Mouse (Mus musculus) adrenal gland, adult (tissue): ENCODE data around the gene Drosha.
"Not testable (repeated sequence)": the region's sequence is repeated elsewhere in the genome, so short reads cannot be mapped to it uniquely, and the experiment has no call there.

Experiments
- DNase-seq, 2 experiments: peaks; one replicate each; pipeline ENCODE4 v3.0.0; 2022 to 2023; ENCODE audit warnings: low spot score in 1 of 2; ENCODE audit not compliant: inconsistent age in 2 of 2

The Drosha gene

DNA sequence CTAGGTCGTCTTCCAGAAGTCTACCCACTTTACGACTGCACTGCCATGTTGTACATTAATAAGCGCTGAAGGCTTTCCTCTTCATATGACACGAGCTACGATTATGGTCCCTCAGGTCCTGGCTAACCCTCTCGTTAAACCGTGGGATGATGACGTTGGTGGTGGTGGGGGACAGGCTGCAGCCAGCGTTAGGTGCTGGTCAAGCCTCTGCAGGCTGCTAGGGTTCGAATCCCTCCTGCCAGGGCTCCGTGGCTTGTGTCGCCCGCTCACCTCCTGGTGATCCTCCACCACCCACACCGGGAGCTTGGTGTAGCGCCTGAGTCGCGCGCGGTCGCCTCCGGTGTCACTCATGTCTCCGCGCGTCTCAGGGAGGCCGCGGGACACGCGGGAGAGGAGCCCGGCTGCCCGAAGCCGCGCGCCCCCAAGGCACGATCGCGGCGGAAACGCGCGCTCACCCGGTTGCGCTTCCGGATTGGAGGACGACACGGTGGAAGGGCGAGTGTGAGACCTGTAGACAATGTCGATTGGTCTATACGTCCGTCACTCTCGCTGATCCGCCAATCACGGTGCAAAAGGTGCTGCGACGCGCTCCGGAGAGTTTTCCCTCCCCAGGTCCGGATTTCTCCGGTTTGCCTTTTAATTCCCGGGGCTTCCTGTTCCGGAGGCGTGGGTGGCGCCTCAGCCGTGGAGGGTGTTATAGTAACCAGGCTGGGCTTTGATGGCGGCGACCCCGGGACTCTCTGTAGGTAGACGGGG is at the start of gene Drosha, which contains the start of gene 6030458C11Rik:
Drosha (plus strand) TSS at position 619 of the 756 bp plus-strand sequence.
6030458C11Rik (minus strand) TSS at position 453 of the 756 bp plus-strand sequence.
- DNase-seq = peak; percentile 98 to 100

DNA sequence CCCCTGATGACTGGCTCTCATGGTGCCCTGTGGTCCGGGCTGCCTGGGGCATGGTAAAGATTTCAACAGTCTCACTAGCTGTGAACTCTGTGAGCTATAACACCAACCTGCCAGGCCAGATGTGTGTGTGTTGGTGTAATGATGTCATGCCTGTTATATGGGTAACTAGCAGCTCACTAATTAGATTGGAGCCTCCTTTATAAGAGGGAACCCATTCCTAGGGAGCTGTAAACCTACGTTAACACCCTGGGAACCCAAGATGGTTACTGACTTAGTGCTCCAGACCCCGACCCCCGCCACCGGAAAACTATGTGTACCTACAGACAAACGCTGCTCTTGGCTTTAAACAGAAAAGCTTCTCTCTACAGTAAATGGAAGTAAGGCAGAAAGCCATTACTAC is 43.3 kb upstream of the Drosha start:
- DNase-seq = no peak

DNA sequence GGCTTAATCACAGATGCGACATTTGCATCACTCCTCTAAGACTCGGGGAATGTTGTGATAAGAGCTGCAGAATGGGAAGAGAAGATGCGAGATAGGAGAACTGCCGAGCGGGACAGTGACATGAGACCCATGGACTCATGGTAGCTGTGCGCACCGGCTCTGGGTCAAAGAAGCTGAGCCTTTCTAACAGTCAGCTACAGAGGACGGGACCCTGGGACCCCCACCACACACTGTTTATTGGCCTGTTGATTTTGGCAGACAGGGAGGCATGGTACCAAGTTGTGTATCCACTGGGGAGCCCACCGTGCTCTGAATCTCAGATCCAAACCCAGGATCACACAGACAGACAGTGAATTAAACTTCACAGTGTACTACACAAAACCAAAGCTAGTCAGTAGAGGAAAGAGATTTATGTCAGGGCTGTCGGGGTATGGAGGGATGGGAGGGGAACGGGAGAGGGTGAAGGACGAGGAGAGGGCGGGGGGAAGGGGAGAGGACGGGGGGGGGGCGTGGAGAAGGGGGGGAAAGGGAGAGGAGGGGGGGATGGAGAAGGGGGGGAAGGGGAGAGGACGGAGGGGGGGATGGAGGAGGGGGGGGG is 42.8 kb upstream of the Drosha start:
- DNase-seq = no peak

DNA sequence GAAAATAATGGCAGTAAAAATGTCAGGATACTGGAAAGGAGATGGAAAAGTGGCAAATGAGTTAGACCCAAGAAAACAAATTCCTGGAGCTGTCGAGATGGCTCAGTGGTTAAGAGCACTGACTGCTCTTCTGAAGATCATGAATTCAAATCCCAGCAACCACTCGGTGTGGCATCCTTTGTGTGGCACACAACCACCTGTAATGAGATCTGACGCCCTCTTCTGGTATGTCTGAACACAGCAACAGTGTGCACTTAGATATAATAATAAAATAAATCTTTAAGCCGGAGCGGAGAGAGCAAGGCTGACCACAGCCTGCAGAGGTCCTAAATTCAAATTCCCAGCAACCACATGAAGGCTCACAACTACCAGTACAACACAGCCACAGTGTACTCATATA is 36.1 kb upstream of the Drosha start:
- no peak for DNase-seq

DNA sequence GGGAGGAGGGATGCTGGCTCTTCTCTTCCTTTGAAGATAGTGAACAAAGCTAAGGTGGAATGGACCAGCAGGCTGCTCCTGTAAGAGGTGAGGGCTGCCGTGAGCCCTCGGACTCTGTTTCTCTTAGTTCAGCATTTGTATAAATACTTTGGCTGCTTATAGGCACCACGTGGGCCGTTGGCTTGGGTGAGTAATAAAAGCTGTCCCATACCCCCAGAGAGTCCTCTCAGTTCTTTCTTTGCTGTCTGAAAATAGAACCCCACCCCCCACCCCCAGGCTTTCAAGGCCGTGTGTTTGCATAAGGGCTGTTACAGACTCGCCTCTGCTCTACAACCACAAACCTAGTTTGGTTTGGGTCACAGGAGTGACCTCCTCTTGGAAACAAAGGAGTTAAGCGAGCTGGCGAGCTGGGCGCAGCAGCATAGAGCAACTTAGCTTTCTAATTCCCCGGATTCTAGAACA is 35.2 kb upstream of the Drosha start:
- DNase-seq = no peak

DNA sequence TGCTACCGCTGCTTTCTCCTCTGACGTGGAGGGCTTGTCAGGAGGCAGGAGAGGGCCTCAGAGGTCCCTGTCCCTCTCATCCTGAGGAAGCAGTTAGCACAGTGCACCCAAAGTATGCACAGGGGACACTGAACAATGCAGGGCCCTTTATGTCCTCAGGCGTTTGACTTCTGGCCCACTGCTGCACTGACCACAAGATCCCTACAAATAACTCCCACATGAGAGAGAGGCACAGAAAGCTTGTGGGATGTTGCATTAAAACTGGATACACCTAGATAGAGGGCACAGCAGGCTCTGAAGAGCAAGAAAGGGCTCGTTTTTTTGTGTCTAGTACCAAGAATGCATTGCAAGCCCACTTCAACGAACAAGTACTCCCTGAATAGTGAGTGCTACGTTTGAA is 30.3 kb upstream of the Drosha start:
- no peak for DNase-seq

DNA sequence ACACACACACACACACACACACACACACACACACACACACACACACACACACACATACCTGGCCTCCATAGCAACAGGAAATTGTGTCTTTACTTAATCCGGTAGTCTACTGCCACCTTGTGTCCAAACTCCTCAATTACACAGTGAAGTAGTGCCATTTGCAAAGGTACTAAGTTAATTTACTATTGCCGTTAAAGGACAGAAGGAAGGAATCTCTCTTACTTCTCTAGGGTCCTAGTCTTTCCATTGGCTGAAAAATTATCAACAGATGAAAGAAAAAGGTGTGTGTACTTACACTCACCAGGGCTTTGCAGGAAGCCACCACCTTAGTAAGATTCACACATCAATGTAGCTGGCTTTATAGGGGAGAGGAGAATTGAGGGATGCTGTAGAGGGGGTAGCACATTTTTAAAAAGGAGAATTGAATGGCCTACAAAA is 29.1 kb upstream of the Drosha start:
- peak; percentile 31 to 83 for DNase-seq

DNA sequence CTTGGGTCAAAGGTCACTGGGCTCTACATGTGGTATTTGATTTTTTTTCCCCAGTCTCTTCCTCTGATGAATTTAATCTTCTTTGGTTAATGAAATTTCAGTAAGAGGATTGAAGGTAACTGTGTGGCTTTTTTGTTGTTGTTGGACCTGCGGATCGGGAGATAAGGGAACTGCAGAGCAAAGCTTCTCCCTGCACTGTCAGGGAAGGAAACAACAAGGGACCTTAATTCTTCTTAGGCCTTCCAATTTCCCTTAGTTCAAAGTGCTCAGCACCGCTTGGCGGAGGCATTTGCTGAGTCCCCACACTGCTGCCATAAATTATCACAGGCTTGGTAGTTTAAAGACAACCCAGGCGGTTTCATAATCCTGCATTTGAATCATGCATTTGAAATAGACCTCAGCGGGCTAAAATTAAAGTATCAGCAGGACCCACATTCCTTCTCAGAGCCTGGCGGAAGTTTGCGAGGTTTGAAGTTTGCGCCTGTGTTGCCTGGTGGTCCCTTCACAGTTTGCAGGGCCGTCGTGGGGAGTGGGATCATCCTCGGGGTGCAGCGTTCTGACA is 28.6 kb upstream of the Drosha start:
- no peak for DNase-seq

DNA sequence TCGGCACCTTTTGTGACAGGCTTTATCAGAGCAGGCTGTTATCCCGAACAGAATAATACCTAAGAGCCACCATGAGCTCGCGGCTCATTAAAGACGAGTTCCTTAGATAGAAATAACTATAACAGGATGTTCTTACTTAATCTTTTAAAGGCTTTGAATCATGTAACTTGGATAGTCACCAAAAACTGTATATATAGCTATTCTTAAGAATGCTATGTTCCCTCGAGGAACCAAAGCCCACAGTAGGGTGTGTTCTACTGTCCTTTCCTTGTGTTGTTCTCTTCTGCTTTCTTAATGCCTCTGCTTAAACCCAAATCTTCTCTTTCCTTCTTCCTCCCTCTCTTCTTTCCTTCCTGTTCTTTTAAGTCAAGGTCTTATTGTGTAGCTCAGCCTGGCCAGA is 26.6 kb upstream of the Drosha start:
- no peak for DNase-seq

DNA sequence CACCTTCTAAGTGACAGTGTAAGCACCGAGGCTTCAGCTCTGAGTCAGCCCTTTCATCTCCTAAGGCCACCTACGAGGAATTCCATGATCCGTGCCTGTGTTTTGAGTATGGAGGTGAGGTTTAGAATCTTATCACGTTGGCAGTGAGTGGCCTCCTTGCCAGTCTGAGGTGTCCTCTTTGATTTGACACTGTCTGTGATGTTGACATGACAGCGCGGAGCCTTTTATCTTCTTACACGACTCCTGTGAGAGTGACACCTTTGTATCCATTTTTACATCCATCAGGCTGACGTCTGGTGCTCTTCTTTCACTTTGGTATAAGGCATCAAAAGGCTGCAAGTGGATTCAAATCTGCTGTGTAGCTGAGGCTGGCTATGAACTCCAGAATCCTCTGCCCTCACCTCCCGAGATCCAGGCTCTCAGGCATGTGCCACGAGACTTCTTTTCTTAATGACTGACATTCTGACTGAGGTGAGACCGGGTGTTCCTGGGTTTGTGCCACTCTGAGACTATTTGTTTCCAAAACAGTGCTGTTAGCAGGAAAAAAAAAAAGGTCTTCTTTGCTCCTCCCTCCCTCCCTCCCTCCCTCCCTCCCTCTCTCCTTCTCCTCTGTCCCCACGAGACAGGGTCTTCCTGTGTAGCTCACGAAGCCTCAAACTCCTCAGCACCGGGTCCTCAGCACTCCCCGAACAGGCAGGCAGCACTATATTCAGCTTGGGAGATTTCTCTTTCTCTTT is 24.0 kb upstream of the Drosha start:
- DNase-seq = no peak

DNA sequence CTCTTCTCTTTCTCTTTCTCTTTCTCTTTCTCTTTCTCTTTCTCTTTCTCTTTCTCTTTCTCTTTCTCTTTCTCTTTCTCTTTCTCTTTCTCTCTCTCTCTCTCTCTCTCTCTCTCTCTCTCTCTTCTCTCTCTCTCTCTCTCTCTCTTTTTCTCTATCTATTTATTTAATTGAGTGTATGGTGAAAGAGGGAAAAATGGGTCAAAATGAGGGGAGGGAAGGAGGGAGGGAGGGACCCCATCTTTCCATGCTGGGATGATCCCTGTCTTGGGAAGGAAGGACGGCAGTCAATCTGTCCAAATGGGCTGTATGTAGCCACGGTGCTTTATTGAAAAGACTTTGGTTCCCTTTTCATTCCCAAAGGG is 23.5 kb upstream of the Drosha start:
- not testable (repeated sequence) for DNase-seq

DNA sequence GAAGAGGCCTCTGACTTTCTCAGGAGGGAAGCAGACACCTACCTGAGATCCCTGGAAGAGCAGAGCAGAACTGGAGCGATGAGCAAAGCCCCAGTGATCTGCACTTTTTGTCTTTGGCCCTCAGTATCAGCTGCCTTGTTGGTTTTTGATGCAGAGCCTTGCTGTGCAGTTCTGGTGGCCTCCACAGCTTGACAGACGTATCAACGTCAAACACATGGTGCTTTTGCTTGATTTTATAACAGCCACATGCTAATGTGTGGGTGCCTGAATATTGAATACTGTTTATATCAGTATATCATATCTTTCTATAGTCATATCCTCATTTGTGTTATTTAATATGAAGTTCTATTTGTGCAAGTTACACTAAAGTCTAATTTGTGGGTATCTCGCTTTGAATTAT is 19.5 kb upstream of the Drosha start:
- no peak for DNase-seq

DNA sequence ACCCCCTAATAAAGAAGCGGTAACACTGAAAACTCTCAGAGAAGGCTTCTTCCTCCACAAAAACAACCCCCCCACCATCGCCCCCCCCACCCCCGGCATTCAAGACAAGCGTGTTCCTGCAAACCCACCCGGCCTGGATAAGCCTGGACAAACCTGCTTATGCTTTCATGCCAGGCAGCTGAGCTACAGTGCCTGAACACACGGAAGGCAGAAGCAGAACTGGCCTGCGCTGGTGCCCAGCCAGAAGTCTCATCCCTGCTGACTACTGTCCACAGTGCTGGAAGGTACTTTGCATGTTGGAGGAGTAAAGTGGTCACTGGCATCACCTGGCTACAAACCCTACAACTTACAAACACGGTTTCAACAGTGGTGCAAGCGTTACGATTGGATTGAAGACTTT is 17.5 kb upstream of the Drosha start:
- no peak for DNase-seq

DNA sequence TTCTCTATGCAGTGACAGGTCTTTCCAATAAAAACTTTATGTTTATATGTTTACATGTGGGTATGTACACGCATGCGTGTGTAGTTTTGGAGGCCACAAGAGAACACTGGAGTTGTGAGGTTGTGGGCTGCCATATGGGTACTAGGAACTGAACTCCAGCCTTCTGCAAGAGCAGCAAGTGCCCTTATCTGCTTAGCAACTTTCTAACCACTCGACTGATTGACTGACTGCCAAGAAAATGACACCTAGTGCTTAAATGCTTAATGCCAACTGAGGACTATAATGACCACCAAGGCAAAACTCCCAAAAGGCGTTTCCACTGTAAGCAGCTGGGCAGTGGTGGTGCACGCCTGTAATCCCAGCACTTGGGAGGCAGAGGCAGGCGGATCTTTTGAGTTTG is 15.3 kb upstream of the Drosha start:
- no peak for DNase-seq

DNA sequence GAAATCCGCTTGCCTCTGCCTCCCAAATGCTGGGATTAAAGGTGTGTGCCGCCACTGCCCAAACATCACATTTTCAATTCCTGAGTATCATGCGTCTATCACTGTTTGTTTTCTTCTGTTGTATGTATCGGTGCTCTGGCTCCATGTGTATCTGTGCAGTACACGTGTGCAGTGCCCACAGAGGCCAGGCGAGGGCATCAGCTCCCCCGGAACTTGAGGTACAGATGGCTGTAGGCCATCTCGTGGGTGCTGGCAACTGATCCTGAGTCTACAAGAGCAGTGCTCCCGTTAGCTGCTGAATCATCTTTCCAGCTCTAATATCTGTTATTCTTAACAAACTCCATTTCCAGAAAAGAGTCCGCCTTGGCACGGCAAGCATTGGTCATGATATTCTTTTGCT is 12.0 kb upstream of the Drosha start:
- DNase-seq = no peak

DNA sequence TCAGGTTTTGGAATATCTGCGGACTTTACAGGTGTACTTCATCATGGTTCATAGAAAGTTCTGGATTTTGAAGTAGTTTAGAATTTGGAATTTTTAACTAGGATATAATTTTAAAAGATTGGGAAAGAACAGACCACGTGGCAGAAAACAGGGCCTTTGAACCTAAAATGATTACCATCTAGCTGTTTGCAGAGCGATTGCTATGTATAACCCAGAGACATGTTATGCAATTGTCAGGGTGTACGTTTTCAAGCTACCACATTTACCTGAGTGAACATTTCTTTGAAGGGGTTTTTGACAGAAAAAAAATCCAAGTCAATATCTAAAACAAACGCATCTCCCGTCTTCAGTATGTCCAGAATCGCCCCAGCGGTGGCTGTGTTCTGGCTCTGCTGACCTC is 7.0 kb upstream of the Drosha start:
- DNase-seq = no peak

DNA sequence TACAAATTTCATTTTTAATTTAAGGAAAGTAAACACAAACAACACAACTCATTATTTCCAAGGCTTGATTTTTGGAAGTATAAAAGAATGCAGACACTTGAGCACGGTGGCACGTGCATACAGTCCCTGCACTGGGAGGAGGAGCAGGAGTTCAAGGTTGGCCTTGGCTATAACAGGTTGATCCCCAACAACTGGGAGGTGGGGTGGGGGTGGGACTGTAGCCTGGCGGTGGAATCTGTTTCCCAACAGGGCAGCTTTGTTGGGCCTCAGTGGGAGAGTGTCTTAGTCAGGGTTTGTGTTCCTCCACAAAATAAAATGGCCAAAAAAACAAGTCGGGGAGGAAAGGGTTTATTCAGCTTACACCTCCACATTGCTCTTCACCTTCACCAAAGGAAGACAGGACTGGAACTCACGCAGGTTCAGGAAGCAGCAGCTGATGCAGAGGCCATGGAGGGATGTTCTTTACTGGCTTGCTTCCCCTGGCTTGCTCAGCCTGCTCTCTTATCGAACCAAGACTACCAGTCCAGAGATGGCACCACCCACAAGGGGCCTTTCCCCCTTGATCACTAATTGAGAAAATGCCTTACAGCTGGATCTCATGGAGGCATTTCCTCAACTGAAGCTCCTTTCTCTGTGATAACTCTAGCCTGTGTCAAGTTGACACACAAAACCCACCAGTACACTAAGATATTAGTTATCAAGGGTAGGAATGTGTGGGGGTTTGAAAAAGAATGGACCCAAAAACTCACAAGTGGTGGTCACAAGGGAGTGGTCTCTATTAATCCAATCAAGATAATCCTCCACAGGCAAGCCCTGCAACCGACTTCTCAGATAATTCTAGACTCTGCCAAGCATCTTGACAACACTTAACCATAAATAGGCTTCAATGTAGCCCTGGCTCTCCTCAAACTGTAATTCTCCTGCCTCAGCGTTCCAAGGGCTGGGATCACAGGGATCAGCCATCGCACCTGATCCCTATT is 1.9 kb upstream of the Drosha start:
- no peak for DNase-seq

DNA sequence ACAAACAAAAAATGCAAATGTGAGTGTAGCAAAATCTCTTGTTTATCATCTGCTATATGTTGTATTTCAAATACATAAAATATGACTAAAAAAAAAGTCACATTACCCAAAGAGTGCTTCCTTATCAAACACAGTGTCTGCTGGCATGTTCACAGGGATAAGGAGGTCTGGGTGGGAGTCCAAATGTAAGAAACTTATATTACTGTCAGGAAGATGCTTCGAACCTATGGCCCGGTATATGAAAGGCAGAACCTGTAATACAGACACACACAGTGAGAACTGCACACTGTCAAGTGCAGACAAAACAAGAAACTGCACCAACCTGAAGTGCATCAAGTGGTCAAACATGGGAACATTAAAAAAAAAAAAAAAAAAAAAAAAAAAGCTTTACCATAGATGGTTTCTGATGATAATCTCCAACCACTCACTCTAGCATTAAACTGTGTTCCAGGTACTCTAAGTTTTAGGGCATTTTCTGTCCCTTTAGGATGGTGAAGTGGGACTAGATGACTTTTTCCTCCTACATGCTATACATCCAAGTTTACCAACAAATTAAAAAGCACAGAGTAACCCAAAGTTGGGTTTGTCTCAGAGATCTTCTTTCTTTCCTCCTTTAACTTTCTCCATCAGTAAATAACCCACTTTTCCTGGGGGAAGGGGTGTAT is 1.0 kb upstream of the Drosha start:
- DNase-seq = no peak

DNA sequence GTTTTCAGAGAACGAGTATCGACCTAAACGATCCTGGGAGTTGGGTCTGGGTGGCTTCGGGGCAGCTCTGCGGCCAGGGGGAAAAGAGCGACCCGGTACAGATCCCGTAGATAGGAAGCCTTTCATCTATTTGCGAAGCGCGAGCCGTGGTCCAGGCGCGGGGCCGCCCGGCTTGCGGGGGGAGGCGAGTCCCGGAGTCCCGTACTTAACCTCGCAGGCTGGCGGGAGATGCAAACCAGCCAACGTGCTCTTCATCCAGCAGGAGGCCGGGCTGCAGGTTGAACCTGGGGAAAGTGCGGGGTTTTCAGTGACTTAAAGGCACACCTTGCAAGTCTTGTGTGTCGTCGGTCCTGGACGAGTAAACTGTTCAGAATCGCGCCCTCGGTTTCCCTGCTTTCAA is 350 bp downstream of the Drosha start:
- DNase-seq = no peak

DNA sequence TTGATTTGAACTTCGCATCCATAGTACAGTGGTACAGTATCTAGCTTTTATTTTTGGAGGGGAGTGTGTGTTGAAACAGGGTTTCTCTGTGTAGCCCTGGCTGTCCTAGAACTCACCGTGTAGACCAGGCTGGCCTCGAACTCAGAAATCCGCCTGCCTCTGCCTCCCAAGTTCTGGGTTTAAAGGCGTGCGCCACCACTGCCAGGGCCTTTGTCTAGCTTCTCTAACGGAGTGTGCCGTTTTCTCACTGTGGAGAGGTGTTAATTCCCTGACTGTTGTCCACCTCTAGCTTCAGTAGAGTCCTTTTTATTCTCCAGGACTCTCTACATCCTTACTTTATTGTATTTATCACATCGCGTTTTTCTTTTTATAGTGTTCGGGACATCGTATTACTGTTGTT is 793 bp downstream of the Drosha start:
- peak in 1 of 2 experiments; percentile 9 for DNase-seq
